Comparison of ENCODE assay signal across 9 mouse cellular contexts in genomic region chr6:6622846-6623749, GRCm38 (mm10). TPM values are rescaled to one million over a fixed set of nuclear protein-coding genes. Genes with fewer than 3 reads are reported as not detected.
DNase-seq lines count a peak whose midpoint lies in the region; ATAC-seq and TF ChIP-seq lines count a peak whose summit lies in the region.
"Had no signal": no experiment of that assay in that cellular context is flagged by ENCODE, and none has a peak within 500 bp of the region (broad histone marks: within the 10 kb centered on the region; RNA-seq: fewer than 3 reads in every experiment).

No protein-coding gene starts in this region.

- DNase-seq in cerebellum, adult 11 months = peak; percentile 2
- DNase-seq in midbrain, embryonic 14.5 days = peak; percentile 72
- DNase-seq in midbrain, embryonic 10.5 days (ENCODE audit: low spot score) = no peak
- DNase-seq in gastrocnemius, adult 2 months = peak; percentile 41
- DNase-seq in kidney, postnatal 14 days = peak; percentile 50
- DNase-seq in stomach, postnatal 0 days (ENCODE audit: low spot score) = peak; percentile 44
- DNase-seq in frontal cortex, postnatal 14 days (ENCODE audit: low spot score in 2 of 2) = no peak

- no peaks in the 10 kb centered on the region for H3K4me1 ChIP-seq in midbrain, embryonic 14.5 days (ENCODE audit: control insufficient read depth, insufficient read depth, low read length)
- H3K4me1 ChIP-seq in midbrain, embryonic 10.5 days = peaks cover 4% of the 10 kb centered on the region; the same call in 1 of the 2 replicates
- H3K4me1 ChIP-seq in stomach, postnatal 0 days (replicated peaks; ENCODE audit: control insufficient read depth, insufficient read depth) = no peaks in the 10 kb centered on the region
- H3K4me1 ChIP-seq: neural tube, embryonic 12.5 days had no signal

- no peak for ATAC-seq in cerebellum, adult (ENCODE audit: insufficient number of reproducible peaks, low FRiP score, low TSS enrichment)
- no peak for ATAC-seq in midbrain, embryonic 14.5 days (ENCODE audit: low FRiP score, low TSS enrichment)
- no peak for ATAC-seq in stomach, postnatal 0 days (ENCODE audit: low FRiP score, low TSS enrichment)

- no peak for TF ChIP-seq EP300 in stomach, postnatal 0 days (optimal IDR thresholded peaks at IDR 0.05)

- no peaks in the 10 kb centered on the region for H3K36me3 ChIP-seq in midbrain, embryonic 14.5 days (ENCODE audit: control insufficient read depth, insufficient read depth, low read length)
- no peaks in the 10 kb centered on the region for H3K36me3 ChIP-seq in midbrain, embryonic 10.5 days
- no peaks in the 10 kb centered on the region for H3K36me3 ChIP-seq in stomach, postnatal 0 days (ENCODE audit: control insufficient read depth, insufficient read depth, low read length)
- H3K36me3 ChIP-seq: neural tube, embryonic 12.5 days had no signal

- 59% methylated on average over 16 of the region's 16 CpGs for WGBS in midbrain, embryonic 14.5 days
- 67% methylated on average over 16 of the region's 16 CpGs for WGBS in midbrain, embryonic 10.5 days
- WGBS in stomach, postnatal 0 days = 35% methylated on average over 16 of the region's 16 CpGs

- no peak overlapping the region for H3K4me3 ChIP-seq in midbrain, embryonic 14.5 days (replicated peaks; ENCODE audit: low read depth, low read length)
- H3K4me3 ChIP-seq in midbrain, embryonic 10.5 days = no peak overlapping the region
- peak overlapping the region; percentile 43 for H3K4me3 ChIP-seq in gastrocnemius, adult 2 months
- H3K4me3 ChIP-seq in stomach, postnatal 0 days (ENCODE audit: low read depth, low read length) = no peak overlapping the region
- H3K4me3 ChIP-seq: neural tube, embryonic 12.5 days had no signal

- H3K27me3 ChIP-seq in midbrain, embryonic 14.5 days (ENCODE audit: control insufficient read depth, insufficient read depth, low read length) = no peaks in the 10 kb centered on the region
- H3K27me3 ChIP-seq in midbrain, embryonic 10.5 days (ENCODE audit: low read depth, poor library complexity, severe bottlenecking) = no peaks in the 10 kb centered on the region
- H3K27me3 ChIP-seq in stomach, postnatal 0 days (ENCODE audit: control insufficient read depth, insufficient read depth, low read length) = no peaks in the 10 kb centered on the region
- H3K27me3 ChIP-seq: neural tube, embryonic 12.5 days had no signal

- no peak overlapping the region for H3K9ac ChIP-seq in midbrain, embryonic 14.5 days (replicated peaks; ENCODE audit: low read length)
- H3K9ac ChIP-seq in stomach, postnatal 0 days (ENCODE audit: low read length) = 0 out of 2 replicates have a peak overlapping the region, but pooled peaks have one; percentile 13
- H3K9ac ChIP-seq: neural tube, embryonic 12.5 days had no signal

- 0 out of 2 replicates have a peak overlapping the region, but pooled peaks have one; percentile 1 for H3K4me2 ChIP-seq in midbrain, embryonic 14.5 days (ENCODE audit: low read length)
- peak overlapping the region; percentile 35 for H3K4me2 ChIP-seq in stomach, postnatal 0 days (replicated peaks; ENCODE audit: low read depth)
- H3K4me2 ChIP-seq: neural tube, embryonic 12.5 days had no signal

- intact Hi-C loops in gastrocnemius, adult 2 months (cut with DNase I) = no loop called here

- no peaks in the 10 kb centered on the region for H3K9me3 ChIP-seq in midbrain, embryonic 14.5 days (ENCODE audit: control insufficient read depth, low read length)
- no peaks in the 10 kb centered on the region for H3K9me3 ChIP-seq in midbrain, embryonic 10.5 days (replicated peaks)
- H3K9me3 ChIP-seq in stomach, postnatal 0 days (ENCODE audit: control insufficient read depth, low read length) = no peaks in the 10 kb centered on the region
- H3K9me3 ChIP-seq: neural tube, embryonic 12.5 days had no signal

- TF ChIP-seq CTCF in gastrocnemius, adult 2 months (IDR thresholded peaks at IDR 0.05) = no peak
- TF ChIP-seq CTCF in stomach, postnatal 0 days (IDR thresholded peaks at IDR 0.05; ENCODE audit: low read depth) = no peak

- H3K27ac ChIP-seq in midbrain, embryonic 14.5 days (replicated peaks; ENCODE audit: low read depth, low read length) = no peak overlapping the region
- no peak overlapping the region for H3K27ac ChIP-seq in midbrain, embryonic 10.5 days (replicated peaks)
- H3K27ac ChIP-seq in gastrocnemius, adult 2 months = no peak overlapping the region
- H3K27ac ChIP-seq in stomach, postnatal 0 days (replicated peaks) = no peak overlapping the region
- H3K27ac ChIP-seq: neural tube, embryonic 12.5 days had no signal

RNA-seq across cellular contexts. Expression of gene Sem1, which starts 44.6 kb away (rescaled TPM):
- 146 and 164 TPM in 2 replicates for polyA plus RNA-seq in midbrain, embryonic 14.5 days (2014; fragmentation: Nextera tagmentation; extraction: Ambion mirVana)
- polyA plus RNA-seq in midbrain, embryonic 10.5 days (2016; fragmentation: Nextera tagmentation; extraction: Ambion mirVana) = 229 and 237 TPM in 2 replicates
- 10 to 100 TPM; 60.1 to 74.3 TPM for total RNA-seq in gastrocnemius, adult 2 months (2021)
- polyA plus RNA-seq in stomach, postnatal 0 days (2015; fragmentation: Nextera tagmentation; extraction: Ambion mirVana) = 231 and 250 TPM in 2 replicates

Comparison
In these comparisons a context has a peak if more than half of its experiments do, and no peak if none do; other contexts are left out.
1. DNase-seq: peak in cerebellum, adult 11 months (single experiment), midbrain, embryonic 14.5 days (single experiment), gastrocnemius, adult 2 months (single experiment), kidney, postnatal 14 days (single experiment) and stomach, postnatal 0 days (single experiment); none in midbrain, embryonic 10.5 days (single experiment) and frontal cortex, postnatal 14 days (0 of 2).